Mouse (Mus musculus) olfactory bulb, adult 2 months (tissue): ENCODE measurements around the gene Cstb. TPM values are rescaled to one million over a fixed set of nuclear protein-coding genes. Genes with fewer than 3 reads are reported as not detected.

Source experiments
- H3K27ac ChIP-seq: fragments of 200-500 bp; 2 replicates; pipeline ENCODE4 v1.5.1; 2012; ENCODE audit warnings: low read depth, low read length; ENCODE audit not compliant: insufficient read depth
- H3K4me1 ChIP-seq: fragments of 200-500 bp; 2 replicates; pipeline ENCODE4 v1.6.1; 2012; ENCODE audit warnings: low read length; ENCODE audit not compliant: control insufficient read depth, insufficient read depth
- H3K4me3 ChIP-seq: fragments of 200-500 bp; 2 replicates; pipeline ENCODE4 v1.5.1; 2012; ENCODE audit warnings: mild to moderate bottlenecking, low read depth, low read length, moderate library complexity; ENCODE audit not compliant: insufficient read depth
- CTCF ChIP-seq: fragments of 200-500 bp; IDR thresholded peaks from 2 replicates; pipeline ENCODE4 v1.5.1; 2012; ENCODE audit warnings: low read depth, mild to moderate bottlenecking, low read length, moderate library complexity; ENCODE audit not compliant: insufficient read depth
- POLR2A ChIP-seq: fragments of 200-500 bp; IDR thresholded peaks from 2 replicates; pipeline ENCODE4 v1.6.1; 2012; ENCODE audit warnings: mild to moderate bottlenecking, low read depth, low read length, moderate library complexity; ENCODE audit not compliant: insufficient read depth
- WGBS: fragments of 180-500 bp; shearing (Covaris S2); methylation state at CpG from one replicate; pipeline ENCODE4 v1.1.7; 2018; 5-methylcytosine and 5-hydroxymethylcytosine counted together
- polyA plus RNA-seq: library from polyadenylated mRNA; stranded (reverse); fragments of >200 nt; gene quantifications from 2 replicates; pipeline ENCODE4 v1.2.4, GENCODE M21; 2012; ENCODE audit warnings: low replicate concordance; ENCODE audit not compliant: missing spikeins, insufficient read depth, insufficient read length

The Cstb gene
- polyA plus RNA-seq, 1 experiment, result not detected

GRCm38 (mm10) chr10:78462945-78463768 lies 37.7 kb downstream of the Cstb start:
- H3K27ac ChIP-seq, result no peak overlapping the region
- peaks cover 54% of the 10 kb centered on the region for H3K4me1 ChIP-seq
- WGBS, result 77% methylated on average over 8 of the region's 8 CpGs
- no peak for TF ChIP-seq POLR2A
- no peak for TF ChIP-seq CTCF
- peak overlapping the region; percentile 63 for H3K4me3 ChIP-seq

- peak overlapping the region; percentile 63 for H3K4me3 ChIP-seq
- TF ChIP-seq CTCF (no peak), POLR2A (no peak)
- H3K4me1 ChIP-seq, result peaks cover 48% of the 10 kb centered on the region
- 0 out of 2 replicates have a peak overlapping the region, but pooled peaks have one; percentile 73 for H3K27ac ChIP-seq
- WGBS, result 82% methylated on average over 3 of the region's 3 CpGs
Observed at GRCm38 (mm10) chr10:78463769-78464167, 38.3 kb downstream of the Cstb start.

- peak overlapping the region; percentile 73 for H3K27ac ChIP-seq
- H3K4me3 ChIP-seq, result peak overlapping the region; percentile 63
- H3K4me1 ChIP-seq, result peaks cover 42% of the 10 kb centered on the region
- WGBS, result under 1% methylated on average over 32 of the region's 32 CpGs
- TF ChIP-seq CTCF, result no peak
- TF ChIP-seq POLR2A, result no peak
Observed at GRCm38 (mm10) chr10:78464201-78464791, 38.8 kb downstream of the Cstb start.

- Histone ChIP-seq H3K4me1 (peaks cover 43% of the 10 kb centered on the region), H3K27ac (peak within 1 kb of the TSS; percentile 73), H3K4me3 (peak within 1 kb of the TSS; percentile 63)
- WGBS, result under 1% methylated on average over 35 of the region's 35 CpGs
- TF ChIP-seq CTCF (no peak), POLR2A (peak; percentile 91)
Observed at GRCm38 (mm10) chr10:78464792-78465207, 39.3 kb downstream of the Cstb start, which contains the start of gene Pdxk. Pdxk (minus strand) TSS chr10:78464975.

GRCm38 (mm10) chr10:78465472-78465871 lies 40.0 kb downstream of the Cstb start:
- H3K27ac ChIP-seq, result peak overlapping the region; percentile 41
- no peak overlapping the region for H3K4me3 ChIP-seq
- WGBS, result 90% methylated on average over 3 of the region's 3 CpGs
- TF ChIP-seq POLR2A, result no peak
- peaks cover 45% of the 10 kb centered on the region for H3K4me1 ChIP-seq

GRCm38 (mm10) chr10:78466647-78467046 lies 41.2 kb downstream of the Cstb start:
- Histone ChIP-seq H3K4me3 (no peak overlapping the region), H3K27ac (no peak overlapping the region), H3K4me1 (peaks cover 42% of the 10 kb centered on the region)
- WGBS, result 86% methylated on average over 9 of the region's 9 CpGs
- TF ChIP-seq CTCF, result no peak
- TF ChIP-seq POLR2A, result no peak

GRCm38 (mm10) chr10:78467761-78468310 lies 42.4 kb downstream of the Cstb start:
- H3K4me1 ChIP-seq, result peaks cover 38% of the 10 kb centered on the region
- TF ChIP-seq POLR2A, result no peak
- no peak for TF ChIP-seq CTCF
- H3K27ac ChIP-seq, result no peak overlapping the region
- 48% methylated on average over 2 of the region's 2 CpGs for WGBS
- no peak overlapping the region for H3K4me3 ChIP-seq

GRCm38 (mm10) chr10:78470582-78471313 lies 45.3 kb downstream of the Cstb start:
- 8% methylated on average over 15 of the region's 15 CpGs for WGBS
- H3K4me3 ChIP-seq, result no peak overlapping the region
- peak overlapping the region; percentile 92 for H3K27ac ChIP-seq
- H3K4me1 ChIP-seq, result peaks cover 31% of the 10 kb centered on the region
- TF ChIP-seq CTCF (no peak), POLR2A (no peak)
